Mouse (Mus musculus): ENCODE measurements around the gene Ccdc61. TPM values are rescaled to one million over a fixed set of nuclear protein-coding genes. Genes with fewer than 3 reads are reported as not detected.

Ccdc61 gene
- polyA plus RNA-seq, 1 experiment from 2014 or later: 27.9 TPM

DNA sequence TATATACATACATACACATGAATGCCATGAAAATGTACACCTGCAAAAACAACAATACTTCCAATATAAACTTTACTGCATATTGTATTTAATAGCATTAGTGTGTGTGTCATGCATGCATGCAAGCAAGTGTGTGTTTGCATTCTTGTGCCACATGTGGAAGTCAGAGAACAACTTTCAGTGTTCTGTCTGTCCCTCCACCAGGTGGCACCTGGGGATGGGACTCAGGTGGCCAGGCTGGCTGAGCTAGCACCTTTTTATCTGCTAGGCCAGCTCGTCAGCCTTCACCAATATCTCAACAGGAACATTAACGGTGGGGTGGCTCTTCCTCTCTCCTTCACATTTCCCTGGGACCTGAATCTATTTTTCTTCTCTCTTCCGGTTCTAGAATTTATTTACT is 7.7 kb downstream of the Ccdc61 start:
- Histone ChIP-seq H3K4me3 (no peak overlapping the region), H3K9ac (no peak overlapping the region), H3K27ac (no peak overlapping the region), H3K9me3 (replicated peaks) (no peaks in the 10 kb centered on the region), H3K36me3 (ENCODE audit: poor library complexity, severe bottlenecking) (peaks cover 56% of the 10 kb centered on the region), H3K4me2 (no peak overlapping the region), H3K4me1 (no peaks in the 10 kb centered on the region; the same call in 1 of the 2 replicates), H3K27me3 (no peaks in the 10 kb centered on the region)
- 74% methylated on average over 3 of the region's 3 CpGs for whole genome bisulfite sequencing
- no peak for ATAC-seq

DNA sequence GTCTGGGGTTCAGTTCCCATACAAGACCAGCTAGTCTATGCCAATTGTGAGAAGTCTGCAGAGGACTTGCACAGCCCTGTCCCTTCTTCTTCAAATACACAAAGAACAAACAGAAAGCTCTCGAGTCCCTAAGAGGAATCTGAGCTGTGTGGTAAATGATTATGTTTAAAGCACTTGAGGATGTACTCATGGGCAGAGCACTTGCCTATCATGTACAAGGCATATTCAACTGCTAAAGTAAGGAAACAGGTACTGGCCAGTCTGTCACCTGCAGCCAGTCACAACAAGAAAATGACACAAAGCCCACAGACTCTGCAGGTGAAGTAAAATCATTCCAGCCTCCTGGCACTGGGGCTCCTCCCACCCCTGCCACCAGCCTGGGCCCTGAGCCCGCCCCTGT is 9.7 kb downstream of the Ccdc61 start:
- no peak overlapping the region for H3K4me2 ChIP-seq
- H3K9ac ChIP-seq: no peak overlapping the region
- H3K27ac ChIP-seq: no peak overlapping the region
- H3K36me3 ChIP-seq (ENCODE audit: poor library complexity, severe bottlenecking): peaks cover 61% of the 10 kb centered on the region
- no peaks in the 10 kb centered on the region for H3K4me1 ChIP-seq
- no peaks in the 10 kb centered on the region for H3K9me3 ChIP-seq (replicated peaks)
- WGBS: 83% methylated on average over 2 of the region's 2 CpGs
- ATAC-seq: no peak
- H3K27me3 ChIP-seq: no peaks in the 10 kb centered on the region
- H3K4me3 ChIP-seq: no peak overlapping the region

GRCm38 (mm10) chr7:18896536-18896935 is 13.7 kb downstream of the Ccdc61 start:
- no peaks in the 10 kb centered on the region for H3K9me3 ChIP-seq (replicated peaks)
- no peak overlapping the region for H3K4me3 ChIP-seq
- no peak overlapping the region for H3K4me2 ChIP-seq
- peaks cover 37% of the 10 kb centered on the region for H3K36me3 ChIP-seq (ENCODE audit: poor library complexity, severe bottlenecking)
- H3K27me3 ChIP-seq: peaks cover 19% of the 10 kb centered on the region
- 36% methylated on average over 5 of the region's 5 CpGs for WGBS
- no peak overlapping the region for H3K9ac ChIP-seq
- H3K27ac ChIP-seq: no peak overlapping the region
- H3K4me1 ChIP-seq: peaks cover 26% of the 10 kb centered on the region
- ATAC-seq: no peak

GRCm38 (mm10) chr7:18893651-18894430 is 16.4 kb downstream of the Ccdc61 start:
- H3K9ac ChIP-seq: peak overlapping the region; percentile 71

GRCm38 (mm10) chr7:18893009-18893408 is 17.2 kb downstream of the Ccdc61 start:
- Histone ChIP-seq H3K4me1 (peaks cover 26% of the 10 kb centered on the region), H3K4me3 (peak overlapping the region; percentile 48), H3K27me3 (peaks cover 19% of the 10 kb centered on the region), H3K9ac (peak overlapping the region; percentile 71; the same call in 1 of the 2 replicates), H3K4me2 (peak overlapping the region; percentile 79), H3K9me3 (replicated peaks) (no peaks in the 10 kb centered on the region), H3K27ac (no peak overlapping the region), H3K36me3 (ENCODE audit: poor library complexity, severe bottlenecking) (peaks cover 9% of the 10 kb centered on the region; the same call in 1 of the 2 replicates)
- peak; percentile 31 for ATAC-seq
- 26% methylated on average over 27 of the region's 27 CpGs for WGBS

More at GRCm38 (mm10) chr7:18893651-18894430, 16.4 kb downstream of the Ccdc61 start:
- Histone ChIP-seq H3K36me3 (ENCODE audit: poor library complexity, severe bottlenecking) (peaks cover 12% of the 10 kb centered on the region; the same call in 1 of the 2 replicates), H3K27ac (peak overlapping the region; percentile 25; the same call in 1 of the 2 replicates), H3K27me3 (peaks cover 19% of the 10 kb centered on the region), H3K4me1 (peaks cover 26% of the 10 kb centered on the region), H3K4me3 (peak overlapping the region; percentile 48), H3K9me3 (replicated peaks) (no peaks in the 10 kb centered on the region), H3K4me2 (peak overlapping the region; percentile 79)
- peak; percentile 16; the same call in 1 of the 2 replicates for ATAC-seq
- WGBS: 2% methylated on average over 38 of the region's 41 CpGs

GRCm38 (mm10) chr7:18891872-18892599 is 18.2 kb downstream of the Ccdc61 start:
- WGBS: 19% methylated on average over 33 of the region's 33 CpGs
- peak overlapping the region; percentile 48 for H3K4me3 ChIP-seq
- H3K9me3 ChIP-seq (replicated peaks): no peaks in the 10 kb centered on the region
- H3K27me3 ChIP-seq: peaks cover 19% of the 10 kb centered on the region
- H3K27ac ChIP-seq: no peak overlapping the region; the same call in 1 of the 2 replicates
- peak overlapping the region; percentile 69 for H3K9ac ChIP-seq
- 0 out of 2 replicates have a peak, but pooled peaks cover 2% of the 10 kb centered on the region for H3K36me3 ChIP-seq (ENCODE audit: poor library complexity, severe bottlenecking)
- peak; percentile 79 for ATAC-seq
- H3K4me2 ChIP-seq: peak overlapping the region; percentile 79
- peaks cover 26% of the 10 kb centered on the region for H3K4me1 ChIP-seq

- H3K4me3 ChIP-seq: no peak overlapping the region
- H3K4me1 ChIP-seq: peaks cover 26% of the 10 kb centered on the region
- H3K9me3 ChIP-seq (replicated peaks): no peaks in the 10 kb centered on the region
- no peak for ATAC-seq
- no peak overlapping the region for H3K27ac ChIP-seq
- H3K4me2 ChIP-seq: no peak overlapping the region
- no peaks in the 10 kb centered on the region for H3K36me3 ChIP-seq (ENCODE audit: poor library complexity, severe bottlenecking)
- no peak overlapping the region for H3K9ac ChIP-seq
- WGBS: 92% methylated on average over 8 of the region's 8 CpGs
- H3K27me3 ChIP-seq: peaks cover 19% of the 10 kb centered on the region
These were observed 19.4 kb downstream of the Ccdc61 start for GRCm38 (mm10) chr7:18890848-18891247.

GRCm38 (mm10) chr7:18886963-18887362 is 23.3 kb downstream of the Ccdc61 start:
- Histone ChIP-seq H3K9ac (no peak overlapping the region), H3K4me1 (0 out of 2 replicates have a peak, but pooled peaks cover 2% of the 10 kb centered on the region), H3K4me2 (no peak overlapping the region), H3K27me3 (no peaks in the 10 kb centered on the region), H3K27ac (no peak overlapping the region), H3K36me3 (ENCODE audit: poor library complexity, severe bottlenecking) (no peaks in the 10 kb centered on the region), H3K9me3 (replicated peaks) (no peaks in the 10 kb centered on the region), H3K4me3 (no peak overlapping the region)
- no peak for ATAC-seq
- 95% methylated on average over 1 of the region's 1 CpGs for WGBS

- Histone ChIP-seq H3K4me3 (no peak overlapping the region), H3K9ac (no peak overlapping the region), H3K9me3 (replicated peaks) (no peaks in the 10 kb centered on the region), H3K4me1 (no peaks in the 10 kb centered on the region), H3K36me3 (ENCODE audit: poor library complexity, severe bottlenecking) (no peaks in the 10 kb centered on the region), H3K27ac (no peak overlapping the region), H3K4me2 (no peak overlapping the region), H3K27me3 (no peaks in the 10 kb centered on the region)
- ATAC-seq: no peak
- WGBS: 62% methylated on average over 13 of the region's 13 CpGs
These were observed 25.3 kb downstream of the Ccdc61 start for GRCm38 (mm10) chr7:18884745-18885422.

- Histone ChIP-seq H3K9me3 (replicated peaks) (no peaks in the 10 kb centered on the region), H3K4me1 (no peaks in the 10 kb centered on the region), H3K27ac (no peak overlapping the region), H3K4me3 (no peak overlapping the region), H3K36me3 (ENCODE audit: poor library complexity, severe bottlenecking) (no peaks in the 10 kb centered on the region), H3K9ac (no peak overlapping the region), H3K27me3 (no peaks in the 10 kb centered on the region), H3K4me2 (no peak overlapping the region)
- 69% methylated on average over 9 of the region's 9 CpGs for WGBS
- no peak for ATAC-seq
These were observed 26.0 kb downstream of the Ccdc61 start for GRCm38 (mm10) chr7:18883991-18884744.

DNA sequence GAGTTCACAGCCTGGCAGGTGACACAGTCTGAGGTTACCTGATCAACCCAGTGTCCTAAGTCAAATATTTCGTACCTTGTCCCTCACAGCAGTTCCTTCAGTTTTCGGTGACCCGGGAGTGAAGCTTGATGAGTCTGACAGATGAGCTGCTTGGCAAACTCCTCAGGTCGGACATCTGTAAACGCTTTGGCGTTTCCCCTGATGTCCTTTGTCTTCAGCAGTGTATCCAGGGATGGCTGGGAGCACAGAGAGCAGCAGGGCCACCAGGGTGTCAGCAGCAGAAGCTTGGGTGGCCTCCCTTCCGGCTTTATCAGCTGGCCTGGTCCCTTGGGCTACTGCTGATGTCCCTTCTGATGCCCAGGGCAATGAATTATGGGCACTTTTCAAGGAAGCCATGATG is 31.5 kb downstream of the Ccdc61 start:
- no peak overlapping the region for H3K4me2 ChIP-seq
- 85% methylated on average over 7 of the region's 7 CpGs for WGBS
- H3K9me3 ChIP-seq (replicated peaks): no peaks in the 10 kb centered on the region
- no peak for ATAC-seq
- no peaks in the 10 kb centered on the region for H3K36me3 ChIP-seq (ENCODE audit: poor library complexity, severe bottlenecking)
- H3K27ac ChIP-seq: no peak overlapping the region
- no peak overlapping the region for H3K4me3 ChIP-seq
- no peaks in the 10 kb centered on the region for H3K4me1 ChIP-seq
- H3K27me3 ChIP-seq: no peaks in the 10 kb centered on the region
- H3K9ac ChIP-seq: no peak overlapping the region

Measured in forebrain, embryonic 13.5 days (tissue).